Mouse (Mus musculus): ENCODE measurements at regions not wholly inside any gene's neighbourhood (a gene's known extent, or its start where the extent isn't known, plus 50 kb on each side); places are given as distances from the start of the nearest gene placed in this dataset.

GRCm38 (mm10) chr9:78782860-78783259 lies 167.5 kb downstream of the Cd109 start:
- no peak overlapping the region for H3K9ac ChIP-seq (replicated peaks)
- no peak overlapping the region for H3K4me3 ChIP-seq (ENCODE audit: insufficient read depth in 1 of 2, low read depth in 2 of 2, low read length in 2 of 2)
- H3K4me1 ChIP-seq (replicated peaks; ENCODE audit: control insufficient read depth in 2 of 2, insufficient read depth in 2 of 2, low read length in 1 of 2), result no peaks in the 10 kb centered on the region
- TF ChIP-seq EP300 (IDR thresholded peaks at IDR 0.05; ENCODE audit: low read depth), result no peak
- no peak for TF ChIP-seq CTCF (IDR thresholded peaks at IDR 0.05; ENCODE audit: low read depth)
- no peak overlapping the region for H3K27ac ChIP-seq
- no peaks in the 10 kb centered on the region for H3K27me3 ChIP-seq (ENCODE audit: control insufficient read depth, insufficient read depth, low read length)
- no peaks in the 10 kb centered on the region for H3K36me3 ChIP-seq (replicated peaks; ENCODE audit: control insufficient read depth, insufficient read depth, low read depth)
- no peak for ATAC-seq (ENCODE audit: insufficient read depth)
- WGBS (ENCODE audit: insufficient replicate concordance), result 55% methylated on average over 8 of the region's 8 CpGs
- DNase-seq (ENCODE audit: low read depth in 3 of 3, low spot score in 3 of 3), result no peak
- H3K4me2 ChIP-seq (ENCODE audit: low read depth), result no peak overlapping the region
- H3K9me3 ChIP-seq (ENCODE audit: control insufficient read depth, low read length), result no peaks in the 10 kb centered on the region

- WGBS (ENCODE audit: insufficient replicate concordance), result 6% methylated on average over 1 of the region's 1 CpGs
- Histone ChIP-seq H3K4me1 (replicated peaks; ENCODE audit: control insufficient read depth in 2 of 2, insufficient read depth in 2 of 2, low read length in 1 of 2) (no peaks in the 10 kb centered on the region), H3K4me3 (ENCODE audit: insufficient read depth in 1 of 2, low read depth in 2 of 2, low read length in 2 of 2) (no peak overlapping the region), H3K4me2 (ENCODE audit: low read depth) (no peak overlapping the region), H3K36me3 (replicated peaks; ENCODE audit: control insufficient read depth, insufficient read depth, low read depth) (no peaks in the 10 kb centered on the region), H3K9me3 (ENCODE audit: control insufficient read depth, low read length) (no peaks in the 10 kb centered on the region), H3K27me3 (ENCODE audit: control insufficient read depth, insufficient read depth, low read length) (no peaks in the 10 kb centered on the region), H3K9ac (replicated peaks) (no peak overlapping the region), H3K27ac (no peak overlapping the region)
- TF ChIP-seq CTCF (IDR thresholded peaks at IDR 0.05; ENCODE audit: low read depth) (peak; percentile 43), EP300 (IDR thresholded peaks at IDR 0.05; ENCODE audit: low read depth) (no peak)
- ATAC-seq (ENCODE audit: insufficient read depth) (no peak), DNase-seq (ENCODE audit: low read depth in 3 of 3, low spot score in 3 of 3) (no peak)
Measured at GRCm38 (mm10) chr9:78787866-78788265, 172.5 kb downstream of the Cd109 start.

- ATAC-seq (ENCODE audit: insufficient read depth), result no peak
- TF ChIP-seq CTCF (IDR thresholded peaks at IDR 0.05; ENCODE audit: low read depth), result no peak
- TF ChIP-seq EP300 (IDR thresholded peaks at IDR 0.05; ENCODE audit: low read depth), result no peak
Measured at GRCm38 (mm10) chr9:78789703-78790102, 174.4 kb downstream of the Cd109 start.

GRCm38 (mm10) chr9:78790155-78790554 lies 174.8 kb downstream of the Cd109 start:
- ATAC-seq (ENCODE audit: insufficient read depth) (no peak), DNase-seq (ENCODE audit: low read depth in 3 of 3, low spot score in 3 of 3) (no peak)
- H3K4me1 ChIP-seq (replicated peaks; ENCODE audit: control insufficient read depth in 2 of 2, insufficient read depth in 2 of 2, low read length in 1 of 2), result no peaks in the 10 kb centered on the region
- no peak overlapping the region for H3K9ac ChIP-seq (replicated peaks)
- no peak overlapping the region for H3K4me3 ChIP-seq (ENCODE audit: insufficient read depth in 1 of 2, low read depth in 2 of 2, low read length in 2 of 2)
- no peaks in the 10 kb centered on the region for H3K9me3 ChIP-seq (ENCODE audit: control insufficient read depth, low read length)
- H3K27me3 ChIP-seq (ENCODE audit: control insufficient read depth, insufficient read depth, low read length), result no peaks in the 10 kb centered on the region
- 40% methylated on average over 2 of the region's 2 CpGs for WGBS (ENCODE audit: insufficient replicate concordance)
- H3K36me3 ChIP-seq (replicated peaks; ENCODE audit: control insufficient read depth, insufficient read depth, low read depth), result no peaks in the 10 kb centered on the region
- H3K27ac ChIP-seq, result no peak overlapping the region
- no peak for TF ChIP-seq CTCF (IDR thresholded peaks at IDR 0.05; ENCODE audit: low read depth)
- TF ChIP-seq EP300 (IDR thresholded peaks at IDR 0.05; ENCODE audit: low read depth), result no peak
- no peak overlapping the region for H3K4me2 ChIP-seq (ENCODE audit: low read depth)

More at GRCm38 (mm10) chr9:78789703-78790102, 174.4 kb downstream of the Cd109 start:
- Histone ChIP-seq H3K4me1 (replicated peaks; ENCODE audit: control insufficient read depth in 2 of 2, insufficient read depth in 2 of 2, low read length in 1 of 2) (no peaks in the 10 kb centered on the region), H3K27me3 (ENCODE audit: control insufficient read depth, insufficient read depth, low read length) (no peaks in the 10 kb centered on the region), H3K36me3 (replicated peaks; ENCODE audit: control insufficient read depth, insufficient read depth, low read depth) (no peaks in the 10 kb centered on the region), H3K9ac (replicated peaks) (no peak overlapping the region), H3K4me3 (ENCODE audit: insufficient read depth in 1 of 2, low read depth in 2 of 2, low read length in 2 of 2) (no peak overlapping the region), H3K27ac (no peak overlapping the region), H3K9me3 (ENCODE audit: control insufficient read depth, low read length) (no peaks in the 10 kb centered on the region), H3K4me2 (ENCODE audit: low read depth) (no peak overlapping the region)
- DNase-seq (ENCODE audit: low read depth in 3 of 3, low spot score in 3 of 3), result no peak

GRCm38 (mm10) chr9:78795801-78796200 lies 180.5 kb downstream of the Cd109 start:
- WGBS (ENCODE audit: insufficient replicate concordance), result 29% methylated on average over 1 of the region's 1 CpGs
- Histone ChIP-seq H3K27me3 (ENCODE audit: control insufficient read depth, insufficient read depth, low read length) (no peaks in the 10 kb centered on the region), H3K36me3 (replicated peaks; ENCODE audit: control insufficient read depth, insufficient read depth, low read depth) (no peaks in the 10 kb centered on the region), H3K9ac (replicated peaks) (no peak overlapping the region), H3K4me3 (ENCODE audit: insufficient read depth in 1 of 2, low read depth in 2 of 2, low read length in 2 of 2) (no peak overlapping the region), H3K27ac (no peak overlapping the region), H3K4me1 (replicated peaks; ENCODE audit: control insufficient read depth in 2 of 2, insufficient read depth in 2 of 2, low read length in 1 of 2) (no peaks in the 10 kb centered on the region), H3K9me3 (ENCODE audit: control insufficient read depth, low read length) (no peaks in the 10 kb centered on the region), H3K4me2 (ENCODE audit: low read depth) (no peak overlapping the region)
- TF ChIP-seq EP300 (IDR thresholded peaks at IDR 0.05; ENCODE audit: low read depth) (no peak), CTCF (IDR thresholded peaks at IDR 0.05; ENCODE audit: low read depth) (no peak)
- no peak for DNase-seq (ENCODE audit: low read depth in 3 of 3, low spot score in 3 of 3)
- ATAC-seq (ENCODE audit: insufficient read depth), result no peak
